Mouse (Mus musculus): ENCODE measurements around the gene Obsl1. TPM values are rescaled to one million over a fixed set of nuclear protein-coding genes. Genes with fewer than 3 reads are reported as not detected.

Obsl1 gene
- total and polyA plus RNA-seq, 3 experiments, result 0.47 to 0.84 TPM; not detected in 1

DNA sequence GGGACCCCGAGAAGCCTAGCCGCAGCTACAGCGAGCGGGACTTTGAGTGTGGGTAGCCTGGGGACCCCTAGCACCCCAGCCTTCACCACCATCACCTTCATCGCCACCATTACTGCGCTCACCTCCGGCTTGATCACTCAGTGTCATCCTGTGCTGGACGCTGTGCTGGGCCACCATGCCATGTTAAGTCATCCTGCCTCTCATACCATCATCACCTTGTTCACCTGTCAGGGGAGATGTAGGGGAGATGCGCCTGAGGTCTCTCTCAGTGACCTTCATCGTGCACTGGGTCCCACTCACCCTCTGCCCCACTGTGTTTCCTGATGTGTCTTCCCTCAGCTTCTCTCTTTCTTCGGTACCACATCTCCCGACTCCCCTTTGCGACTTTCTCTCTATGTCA lies 41.1 kb upstream of the Obsl1 start:
- peaks cover 71% of the 10 kb centered on the region for H3K27me3 ChIP-seq (replicated peaks)
- DNase-seq (ENCODE audit: extremely low read depth), result no peak
- peaks cover 6% of the 10 kb centered on the region for H3K9me3 ChIP-seq (replicated peaks; ENCODE audit: low read length)
- in situ Hi-C loops (cut with MboI; ENCODE audit: low pct_ligation_motif_present, low pct_unique_long_range_greater_than_20kb, low sequenced_read_pairs) (no loop called here), dilution Hi-C loops (cut with MboI; ENCODE audit: extremely low pct_ligation_motif_present, extremely low pct_unique_long_range_greater_than_20kb, low sequenced_read_pairs) (no loop called here)
- H3K9ac ChIP-seq (ENCODE audit: insufficient read depth, low read depth), result no peak overlapping the region
- no peaks in the 10 kb centered on the region for H3K79me2 ChIP-seq (replicated peaks; ENCODE audit: control insufficient read depth, extremely low read depth, insufficient read depth, poor library complexity, severe bottlenecking)
- TF ChIP-seq MAX (IDR thresholded peaks at IDR 0.05; ENCODE audit: low read length) (no peak), EP300 (IDR thresholded peaks at IDR 0.05; ENCODE audit: low read length) (no peak), HCFC1 (IDR thresholded peaks at IDR 0.05; ENCODE audit: low read depth, low read length) (no peak), GABPA (IDR thresholded peaks at IDR 0.05; ENCODE audit: insufficient replicate concordance, low read depth, low read length) (no peak), ZMIZ1 (IDR thresholded peaks at IDR 0.05; ENCODE audit: low read depth, low read length) (no peak), POLR2AphosphoS2 (IDR thresholded peaks at IDR 0.05; ENCODE audit: low read depth, low read length) (no peak), SMC3 (IDR thresholded peaks at IDR 0.05; ENCODE audit: low read depth, low read length) (no peak), ZNF384 (IDR thresholded peaks at IDR 0.05; ENCODE audit: low read depth, low read length) (no peak), JUN (IDR thresholded peaks at IDR 0.05; ENCODE audit: insufficient read depth, low read depth, low read length) (no peak)
- H3K27ac ChIP-seq (ENCODE audit: insufficient read depth, low read depth), result no peak overlapping the region
- no peak overlapping the region for H3K4me2 ChIP-seq (ENCODE audit: insufficient read depth, low read depth, poor library complexity, severe bottlenecking)
- no peak overlapping the region for H3K4me3 ChIP-seq (replicated peaks in 1 of 3; ENCODE audit: low read depth in 2 of 3, low read length in 2 of 3, poor library complexity in 1 of 3)
- no peaks in the 10 kb centered on the region for H3K36me3 ChIP-seq (replicated peaks in 1 of 2; ENCODE audit: control insufficient read depth in 1 of 2, insufficient read depth in 1 of 2, low read length in 1 of 2)
- H3K4me1 ChIP-seq (ENCODE audit: control insufficient read depth in 1 of 2, insufficient read depth in 2 of 2), result peaks cover 0 to 13% of the 10 kb centered on the region in 2 experiments; a peak in 2 of 4 replicates

DNA sequence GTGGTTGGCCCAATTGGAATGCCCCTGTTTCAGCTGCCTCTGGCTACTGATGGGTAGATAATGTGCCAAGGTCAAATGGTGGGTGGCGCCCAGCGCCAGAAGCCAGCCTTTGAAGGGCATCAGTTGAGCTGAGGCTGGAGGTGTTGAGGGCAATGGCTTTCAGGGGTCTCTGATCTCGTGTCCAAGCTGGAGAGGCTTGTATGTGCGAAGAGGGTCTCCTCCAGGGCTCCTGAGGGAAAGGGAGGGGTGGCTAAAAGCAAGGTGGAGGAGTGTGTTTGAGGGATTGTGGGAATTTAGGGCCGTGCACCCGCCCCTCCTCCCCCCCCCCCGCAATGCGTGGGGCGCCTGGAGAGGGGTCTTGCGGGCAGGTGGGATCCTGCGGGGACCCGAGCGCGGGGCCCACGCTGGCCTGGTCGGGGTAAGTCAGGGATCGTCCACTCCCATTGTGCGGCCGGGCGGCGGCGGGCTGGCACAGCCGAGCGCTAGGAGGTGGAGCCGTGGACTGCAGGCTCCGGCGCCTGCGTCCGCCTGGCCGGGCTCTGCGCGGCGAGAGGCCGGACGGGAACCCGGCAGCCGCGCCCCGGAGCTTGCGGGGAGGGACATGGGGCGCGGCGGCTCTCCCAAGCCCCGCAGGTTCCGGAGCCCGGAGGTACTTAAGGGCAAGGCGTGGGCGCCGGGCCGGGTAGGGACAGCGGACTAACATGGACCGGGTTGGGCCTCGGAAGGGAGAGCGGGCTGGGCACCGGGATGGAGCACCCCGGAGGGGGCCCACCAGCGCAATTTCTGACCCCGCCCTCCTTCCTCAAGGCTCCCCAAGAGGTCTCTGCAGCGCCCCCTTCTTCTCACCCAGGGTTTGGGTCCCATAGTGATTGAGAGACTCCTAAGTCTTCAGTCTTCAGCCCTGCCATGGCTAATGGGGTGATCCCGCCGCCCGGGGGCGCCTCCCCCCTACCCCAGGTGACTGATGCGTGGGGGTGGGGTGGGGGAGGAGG lies 40.0 kb upstream of the Obsl1 start, which contains the start of gene Slc4a3:
Slc4a3 (plus strand) TSS at position 302 of the 992 bp plus-strand sequence.
- in situ Hi-C loops (cut with MboI; ENCODE audit: low pct_ligation_motif_present, low pct_unique_long_range_greater_than_20kb, low sequenced_read_pairs), result no loop called here
- dilution Hi-C loops (cut with MboI; ENCODE audit: extremely low pct_ligation_motif_present, extremely low pct_unique_long_range_greater_than_20kb, low sequenced_read_pairs), result no loop called here
- Histone ChIP-seq H3K9ac (ENCODE audit: insufficient read depth, low read depth) (no peak within 1 kb of the TSS), H3K36me3 (replicated peaks in 1 of 2; ENCODE audit: control insufficient read depth in 1 of 2, insufficient read depth in 1 of 2, low read length in 1 of 2) (no peaks in the 10 kb centered on the region), H3K27me3 (replicated peaks) (peaks cover 60% of the 10 kb centered on the region), H3K9me3 (replicated peaks; ENCODE audit: low read length) (peaks cover 6% of the 10 kb centered on the region), H3K79me2 (replicated peaks; ENCODE audit: control insufficient read depth, extremely low read depth, insufficient read depth, poor library complexity, severe bottlenecking) (no peaks in the 10 kb centered on the region), H3K4me1 (ENCODE audit: control insufficient read depth in 1 of 2, insufficient read depth in 2 of 2) (peaks cover 0 to 13% of the 10 kb centered on the region in 2 experiments; a peak in 2 of 4 replicates), H3K4me3 (replicated peaks in 1 of 3; ENCODE audit: low read depth in 2 of 3, low read length in 2 of 3, poor library complexity in 1 of 3) (peak within 1 kb of the TSS in 2 of 3 experiments; percentile 4 to 21), H3K4me2 (ENCODE audit: insufficient read depth, low read depth, poor library complexity, severe bottlenecking) (peak within 1 kb of the TSS; percentile 47), H3K27ac (ENCODE audit: insufficient read depth, low read depth) (no peak within 1 kb of the TSS)
- no peak for DNase-seq (ENCODE audit: extremely low read depth)
- 0 out of 2 replicates have a peak, but pooled peaks have one; percentile 54 for TF ChIP-seq UBTF (IDR thresholded peaks at IDR 0.05; ENCODE audit: low read depth, low read length)
- no peak for TF ChIP-seq ZC3H11A (IDR thresholded peaks at IDR 0.05; ENCODE audit: low read depth, low read length)
- TF ChIP-seq NRF1 (IDR thresholded peaks at IDR 0.05; ENCODE audit: low read depth, low read length), result peak; percentile 65
- peak in 1 of 2 experiments; percentile 11; a peak in 1 of 4 replicates for TF ChIP-seq CTCF (conservative IDR thresholded peaks at IDR 0.05 in 1 of 2, IDR thresholded peaks at IDR 0.05 in 1 of 2; ENCODE audit: low read depth in 2 of 2, low read length in 2 of 2)
